Mouse (Mus musculus) Muller cell, postnatal 12 days (primary cell): ENCODE data around the gene Cyp2d11.
A peak's percentile ranks its signal among the peaks of the same experiment; 100 is the strongest.

Experiments used
- DNase-seq: peaks from one replicate; pipeline ENCODE4 v3.0.0-alpha.2; 2015; ENCODE audit errors: inconsistent ontology term

Gene Cyp2d11

GRCm38 (mm10) chr15:82351480-82351879, 42.3 kb downstream of the Cyp2d11 start:
- DNase-seq, result no peak

GRCm38 (mm10) chr15:82350349-82350748, 43.5 kb downstream of the Cyp2d11 start:
- no peak for DNase-seq

- DNase-seq, result no peak
Measured at GRCm38 (mm10) chr15:82348999-82349341, 44.9 kb downstream of the Cyp2d11 start.

- DNase-seq, result no peak
Measured at GRCm38 (mm10) chr15:82348258-82348998, 45.4 kb downstream of the Cyp2d11 start.

- no peak for DNase-seq
Measured at GRCm38 (mm10) chr15:82347852-82348251, 46.0 kb downstream of the Cyp2d11 start.

- DNase-seq, result no peak
Measured at GRCm38 (mm10) chr15:82347303-82347676, 46.5 kb downstream of the Cyp2d11 start.

- no peak for DNase-seq
Measured at GRCm38 (mm10) chr15:82346580-82347302, 47.1 kb downstream of the Cyp2d11 start.

GRCm38 (mm10) chr15:82345820-82346470, 47.9 kb downstream of the Cyp2d11 start:
- DNase-seq, result peak; percentile 99

- no peak for DNase-seq
Measured at GRCm38 (mm10) chr15:82344971-82345370, 48.9 kb downstream of the Cyp2d11 start.

- DNase-seq, result no peak
Measured at GRCm38 (mm10) chr15:82343368-82344287, 50.2 kb downstream of the Cyp2d11 start.

- DNase-seq, result no peak
Measured at GRCm38 (mm10) chr15:82342543-82342935, 51.3 kb downstream of the Cyp2d11 start.

GRCm38 (mm10) chr15:82341675-82342542, 51.9 kb downstream of the Cyp2d11 start:
- no peak for DNase-seq

GRCm38 (mm10) chr15:82341036-82341501, 52.8 kb downstream of the Cyp2d11 start:
- peak; percentile 42 for DNase-seq

GRCm38 (mm10) chr15:82340414-82341035, 53.3 kb downstream of the Cyp2d11 start:
- DNase-seq, result no peak

GRCm38 (mm10) chr15:82339634-82340254, 54.1 kb downstream of the Cyp2d11 start:
- no peak for DNase-seq
